Mouse (Mus musculus): Measurements from ENCODE around the gene Tbx2. TPM values are rescaled to one million over a fixed set of nuclear protein-coding genes. Genes with fewer than 3 reads are reported as not detected.
A peak's percentile ranks its signal among the peaks of the same experiment; 100 is the strongest.

Gene Tbx2
- polyA plus RNA-seq, 1 experiment = 3.0 TPM

DNA sequence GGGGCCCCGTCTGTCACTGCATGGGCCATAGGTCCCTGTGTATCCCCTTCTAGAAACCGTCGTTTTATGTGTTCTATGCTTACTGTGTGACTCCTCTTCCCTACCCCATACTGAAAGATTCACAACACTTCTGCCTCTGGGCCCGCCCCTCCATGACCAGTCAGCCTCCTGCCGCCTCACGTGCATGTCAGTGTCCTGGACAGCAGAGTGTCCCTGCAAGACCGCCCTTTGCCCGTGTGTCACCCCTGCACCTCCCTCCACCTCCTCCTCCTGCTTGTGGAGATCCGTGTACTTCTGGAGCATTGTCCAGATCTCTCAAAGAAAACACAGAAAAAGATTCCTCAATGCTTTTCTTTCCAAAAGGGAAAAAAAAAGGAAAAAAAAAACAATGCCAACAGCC lies 10.7 kb upstream of the Tbx2 start:
- TF ChIP-seq CTCF (IDR thresholded peaks at IDR 0.05; ENCODE audit: borderline replicate concordance, insufficient read depth, low read length) (no peak), POLR2A (IDR thresholded peaks at IDR 0.05; ENCODE audit: low read depth, low read length) (no peak)
- no peaks in the 10 kb centered on the region for H3K4me1 ChIP-seq (ENCODE audit: control insufficient read depth, insufficient read depth, low read length)
- no peak overlapping the region for H3K27ac ChIP-seq (ENCODE audit: insufficient read depth, low read length)
- no peak overlapping the region for H3K4me3 ChIP-seq (ENCODE audit: insufficient read depth, low read length)

DNA sequence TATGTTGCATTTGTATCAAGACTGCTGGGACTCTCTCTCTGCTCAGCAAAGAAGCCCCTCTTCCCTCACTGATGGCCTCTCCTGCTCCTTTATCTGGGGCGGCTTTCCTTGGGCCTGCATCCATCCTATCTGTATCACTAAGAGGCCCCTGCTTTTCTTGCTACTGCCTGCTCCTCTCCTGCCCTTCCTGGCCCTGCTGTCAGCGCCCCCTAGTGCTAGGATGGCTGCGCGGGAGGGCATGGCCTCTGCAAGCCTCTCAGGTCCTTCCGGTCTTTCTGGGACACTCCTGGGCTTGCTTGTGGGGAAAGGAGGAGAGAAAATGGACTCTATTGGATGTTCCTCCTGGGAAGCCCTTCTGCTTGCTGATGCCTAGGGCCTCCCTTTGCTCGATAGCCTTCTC lies 9.2 kb upstream of the Tbx2 start:
- Histone ChIP-seq H3K4me3 (ENCODE audit: insufficient read depth, low read length) (no peak overlapping the region), H3K27ac (ENCODE audit: insufficient read depth, low read length) (no peak overlapping the region), H3K4me1 (ENCODE audit: control insufficient read depth, insufficient read depth, low read length) (no peaks in the 10 kb centered on the region)
- TF ChIP-seq POLR2A (IDR thresholded peaks at IDR 0.05; ENCODE audit: low read depth, low read length) = no peak
- TF ChIP-seq CTCF (IDR thresholded peaks at IDR 0.05; ENCODE audit: borderline replicate concordance, insufficient read depth, low read length) = peak; percentile 91

- no peak overlapping the region for H3K27ac ChIP-seq (ENCODE audit: insufficient read depth, low read length)
- H3K4me3 ChIP-seq (ENCODE audit: insufficient read depth, low read length) = no peak overlapping the region
- no peak for TF ChIP-seq POLR2A (IDR thresholded peaks at IDR 0.05; ENCODE audit: low read depth, low read length)
- TF ChIP-seq CTCF (IDR thresholded peaks at IDR 0.05; ENCODE audit: borderline replicate concordance, insufficient read depth, low read length) = no peak
- H3K4me1 ChIP-seq (ENCODE audit: control insufficient read depth, insufficient read depth, low read length) = no peaks in the 10 kb centered on the region
Measured at GRCm38 (mm10) chr11:85823794-85824193, 8.6 kb upstream of the Tbx2 start.

DNA sequence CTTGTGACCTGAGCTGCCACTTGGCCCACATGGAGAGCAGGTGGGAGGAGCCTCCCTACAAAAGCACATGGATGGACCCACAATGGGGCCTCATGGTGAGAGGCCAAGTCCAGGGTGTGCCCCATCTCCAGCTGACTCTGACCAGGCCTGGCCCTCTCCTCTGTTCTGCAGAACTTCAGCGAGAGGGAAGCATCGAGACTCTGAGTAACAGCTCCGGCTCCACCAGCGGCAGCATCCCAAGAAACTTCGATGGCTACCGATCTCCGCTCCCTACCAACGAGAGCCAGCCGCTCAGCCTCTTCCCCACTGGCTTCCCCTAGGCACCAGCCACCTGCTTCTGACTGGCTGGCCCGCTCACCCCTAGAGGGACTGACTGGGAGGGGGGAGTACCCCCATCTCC lies 7.3 kb upstream of the Tbx2 start:
- TF ChIP-seq CTCF (IDR thresholded peaks at IDR 0.05; ENCODE audit: borderline replicate concordance, insufficient read depth, low read length) (no peak), POLR2A (IDR thresholded peaks at IDR 0.05; ENCODE audit: low read depth, low read length) (no peak)
- H3K4me3 ChIP-seq (ENCODE audit: insufficient read depth, low read length) = no peak overlapping the region
- H3K27ac ChIP-seq (ENCODE audit: insufficient read depth, low read length) = no peak overlapping the region
- no peaks in the 10 kb centered on the region for H3K4me1 ChIP-seq (ENCODE audit: control insufficient read depth, insufficient read depth, low read length)

- TF ChIP-seq CTCF (IDR thresholded peaks at IDR 0.05; ENCODE audit: borderline replicate concordance, insufficient read depth, low read length) (no peak), POLR2A (IDR thresholded peaks at IDR 0.05; ENCODE audit: low read depth, low read length) (no peak)
- H3K4me1 ChIP-seq (ENCODE audit: control insufficient read depth, insufficient read depth, low read length) = peaks cover 2% of the 10 kb centered on the region; the same call in 1 of the 2 replicates
- H3K27ac ChIP-seq (ENCODE audit: insufficient read depth, low read length) = no peak overlapping the region
- no peak overlapping the region for H3K4me3 ChIP-seq (ENCODE audit: insufficient read depth, low read length)
Measured at GRCm38 (mm10) chr11:85825823-85826222, 6.5 kb upstream of the Tbx2 start.

GRCm38 (mm10) chr11:85827342-85827741 lies 5.0 kb upstream of the Tbx2 start:
- Histone ChIP-seq H3K4me1 (ENCODE audit: control insufficient read depth, insufficient read depth, low read length) (peaks cover 3% of the 10 kb centered on the region; the same call in 1 of the 2 replicates), H3K4me3 (ENCODE audit: insufficient read depth, low read length) (no peak overlapping the region), H3K27ac (ENCODE audit: insufficient read depth, low read length) (no peak overlapping the region)
- TF ChIP-seq POLR2A (IDR thresholded peaks at IDR 0.05; ENCODE audit: low read depth, low read length) (no peak), CTCF (IDR thresholded peaks at IDR 0.05; ENCODE audit: borderline replicate concordance, insufficient read depth, low read length) (no peak)

DNA sequence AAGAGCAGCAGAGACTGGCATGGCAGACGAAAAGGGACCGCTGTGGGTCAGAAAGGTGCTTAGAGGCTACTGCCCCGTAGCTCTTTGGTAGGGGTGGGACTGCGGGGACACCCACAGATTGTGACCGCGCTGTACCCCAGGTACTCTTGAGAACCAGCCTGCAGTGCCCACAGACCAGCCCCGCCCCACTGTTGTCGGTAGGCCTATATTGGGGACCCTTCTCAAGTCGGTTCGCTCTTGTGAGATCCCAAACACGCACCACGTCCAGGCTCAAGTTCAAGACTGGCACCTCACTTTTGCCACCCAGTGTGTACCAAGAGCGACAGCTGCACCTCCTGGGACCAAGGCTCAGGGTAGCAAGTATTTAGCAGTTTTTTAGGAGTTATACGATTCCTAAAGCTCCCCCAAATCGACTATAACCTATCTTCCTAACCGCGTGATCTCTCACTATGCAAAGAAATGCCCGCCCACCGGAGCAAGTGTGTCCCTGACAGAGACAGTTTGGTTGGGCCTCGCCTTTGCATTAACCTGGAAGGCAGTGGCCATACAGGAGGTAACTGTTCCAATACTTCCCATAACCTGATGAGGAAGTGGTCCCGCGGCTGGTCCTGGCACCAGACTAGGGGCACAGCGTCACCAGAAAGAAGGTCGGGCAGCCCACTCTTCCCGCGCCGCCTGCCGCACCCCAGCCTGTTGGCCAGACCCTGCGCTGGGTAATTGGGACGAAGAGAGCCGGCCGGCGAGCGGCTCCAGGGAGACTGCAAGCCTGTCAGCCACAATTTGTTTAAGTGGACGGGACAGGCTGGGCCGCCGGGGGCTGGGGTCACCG lies 3.4 kb upstream of the Tbx2 start:
- H3K4me1 ChIP-seq (ENCODE audit: control insufficient read depth, insufficient read depth, low read length) = peaks cover 3% of the 10 kb centered on the region; the same call in 1 of the 2 replicates
- TF ChIP-seq POLR2A (IDR thresholded peaks at IDR 0.05; ENCODE audit: low read depth, low read length) (no peak), CTCF (IDR thresholded peaks at IDR 0.05; ENCODE audit: borderline replicate concordance, insufficient read depth, low read length) (no peak)
- H3K27ac ChIP-seq (ENCODE audit: insufficient read depth, low read length) = no peak overlapping the region
- no peak overlapping the region for H3K4me3 ChIP-seq (ENCODE audit: insufficient read depth, low read length)

DNA sequence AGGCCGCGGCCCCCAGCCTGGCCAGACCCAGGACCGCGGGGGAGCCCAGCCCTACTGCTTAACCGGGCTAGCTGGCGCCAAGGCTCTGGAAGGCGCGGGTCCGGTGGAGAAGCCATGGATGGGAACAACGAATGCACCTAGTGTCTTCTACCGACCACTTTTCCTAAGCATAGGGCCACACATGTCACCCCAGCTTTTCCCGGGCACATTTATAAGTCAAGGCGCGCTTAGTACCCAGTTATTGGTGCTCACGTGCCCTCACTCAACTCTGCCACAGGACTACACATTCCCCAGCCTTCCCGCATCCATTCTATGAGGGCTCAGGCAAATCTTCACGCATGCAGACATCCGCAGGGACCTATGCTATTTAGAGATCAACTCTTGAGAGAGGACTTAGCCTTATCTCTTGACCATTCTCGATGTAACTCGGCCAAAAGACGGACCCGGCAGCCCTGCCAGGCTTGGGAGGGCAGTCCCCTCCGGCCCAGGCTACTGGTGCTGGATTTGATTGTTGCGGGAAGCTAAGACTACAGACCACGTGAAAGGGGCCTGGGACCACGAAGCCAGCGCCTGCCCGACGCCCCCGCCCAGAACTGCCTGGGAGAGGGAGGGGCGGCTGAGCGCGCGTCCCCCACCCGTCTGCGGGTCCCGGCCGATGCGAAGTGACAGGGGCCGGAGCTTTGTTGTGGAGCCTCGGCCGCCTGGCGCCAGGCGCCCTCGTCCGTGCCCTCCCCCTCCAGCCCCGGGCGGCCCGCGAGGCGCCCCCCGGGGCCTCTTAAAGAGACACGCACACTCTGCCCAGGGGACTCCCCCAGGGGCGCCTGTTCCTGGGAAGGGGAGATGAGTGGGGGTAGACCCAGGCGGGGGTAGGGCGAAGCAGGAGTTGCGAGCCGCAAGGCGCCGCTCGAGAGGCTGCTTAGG lies 2.6 kb upstream of the Tbx2 start:
- H3K27ac ChIP-seq (ENCODE audit: insufficient read depth, low read length) = no peak overlapping the region
- TF ChIP-seq CTCF (IDR thresholded peaks at IDR 0.05; ENCODE audit: borderline replicate concordance, insufficient read depth, low read length) (no peak), POLR2A (IDR thresholded peaks at IDR 0.05; ENCODE audit: low read depth, low read length) (no peak)
- no peak overlapping the region for H3K4me3 ChIP-seq (ENCODE audit: insufficient read depth, low read length)
- peaks cover 3% of the 10 kb centered on the region; the same call in 1 of the 2 replicates for H3K4me1 ChIP-seq (ENCODE audit: control insufficient read depth, insufficient read depth, low read length)

DNA sequence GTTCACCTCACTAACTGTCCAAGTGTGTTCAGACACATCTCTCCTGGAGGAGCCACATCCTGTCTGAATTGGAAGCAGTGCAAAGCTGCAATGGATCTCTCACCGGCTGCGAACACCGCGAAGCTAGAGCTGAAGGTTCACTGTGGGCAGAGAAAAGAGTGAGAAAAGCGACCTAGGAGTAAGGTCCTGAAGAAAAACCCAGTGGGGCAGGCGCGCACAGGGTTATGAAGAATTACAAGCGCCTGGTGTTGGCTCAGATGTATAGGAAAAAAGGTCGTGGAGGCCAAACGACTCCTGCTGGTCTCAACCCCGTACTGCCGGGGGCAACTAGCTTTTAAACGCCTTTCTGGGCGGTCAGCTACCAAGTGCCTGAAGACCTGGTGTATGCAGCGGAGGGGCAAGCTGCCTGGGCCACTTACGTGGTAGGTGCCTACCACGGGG lies 1.4 kb upstream of the Tbx2 start:
- TF ChIP-seq CTCF (IDR thresholded peaks at IDR 0.05; ENCODE audit: borderline replicate concordance, insufficient read depth, low read length) (0 out of 2 replicates have a peak, but pooled peaks have one; percentile 17), POLR2A (IDR thresholded peaks at IDR 0.05; ENCODE audit: low read depth, low read length) (no peak)
- Histone ChIP-seq H3K4me1 (ENCODE audit: control insufficient read depth, insufficient read depth, low read length) (peaks cover 3% of the 10 kb centered on the region; the same call in 1 of the 2 replicates), H3K27ac (ENCODE audit: insufficient read depth, low read length) (no peak overlapping the region), H3K4me3 (ENCODE audit: insufficient read depth, low read length) (no peak overlapping the region)

Data from embryonic fibroblast, embryonic 13.5 days (primary cell).